Mouse (Mus musculus) frontal cortex, postnatal 10 days (tissue): ENCODE measurements around the gene Tgfbr2.

ENCODE experiments used
- DNase-seq, 2 experiments: peaks; one replicate each; pipeline ENCODE4 v3.0.0; 2022; ENCODE audit warnings: low spot score in 2 of 2, mixed read lengths in 1 of 2

Gene Tgfbr2

GRCm38 (mm10) chr9:116115875-116116274, 59.3 kb downstream of the Tgfbr2 start:
- no peak for DNase-seq

GRCm38 (mm10) chr9:116114339-116114738, 60.8 kb downstream of the Tgfbr2 start:
- DNase-seq = no peak

- DNase-seq = no peak
Observed at GRCm38 (mm10) chr9:116111149-116111970, 63.8 kb downstream of the Tgfbr2 start.

- no peak for DNase-seq
Observed at GRCm38 (mm10) chr9:116108729-116109128, 66.4 kb downstream of the Tgfbr2 start.

GRCm38 (mm10) chr9:116104770-116105169, 70.4 kb downstream of the Tgfbr2 start:
- no peak for DNase-seq

GRCm38 (mm10) chr9:116101842-116102241, 73.3 kb downstream of the Tgfbr2 start:
- DNase-seq = no peak

- DNase-seq = no peak
Observed at GRCm38 (mm10) chr9:116100015-116100414, 75.1 kb downstream of the Tgfbr2 start.

- DNase-seq = no peak
Observed at GRCm38 (mm10) chr9:116099596-116099993, 75.6 kb downstream of the Tgfbr2 start.

GRCm38 (mm10) chr9:116098724-116099595, 76.2 kb downstream of the Tgfbr2 start:
- peak in 1 of 2 experiments; percentile 61 for DNase-seq

- no peak for DNase-seq
Observed at GRCm38 (mm10) chr9:116091921-116092320, 83.2 kb downstream of the Tgfbr2 start.

- DNase-seq = no peak
Observed at GRCm38 (mm10) chr9:116091101-116091841, 83.9 kb downstream of the Tgfbr2 start.

GRCm38 (mm10) chr9:116090296-116090695, 84.9 kb downstream of the Tgfbr2 start:
- no peak for DNase-seq

- DNase-seq = no peak
Observed at GRCm38 (mm10) chr9:116088912-116089311, 86.2 kb downstream of the Tgfbr2 start.

GRCm38 (mm10) chr9:116087880-116088279, 87.3 kb downstream of the Tgfbr2 start:
- DNase-seq = peak; percentile 30 to 63

GRCm38 (mm10) chr9:116087263-116087662, 87.9 kb downstream of the Tgfbr2 start:
- DNase-seq = no peak

GRCm38 (mm10) chr9:116085999-116086398, 89.2 kb downstream of the Tgfbr2 start:
- no peak for DNase-seq

GRCm38 (mm10) chr9:116084324-116084931, 90.7 kb downstream of the Tgfbr2 start:
- DNase-seq = no peak

- DNase-seq = no peak
Observed at GRCm38 (mm10) chr9:116083726-116084323, 91.3 kb downstream of the Tgfbr2 start.

GRCm38 (mm10) chr9:116083300-116083699, 91.9 kb downstream of the Tgfbr2 start:
- no peak for DNase-seq

GRCm38 (mm10) chr9:116081781-116082180, 93.4 kb downstream of the Tgfbr2 start:
- DNase-seq = no peak

- no peak for DNase-seq
Observed at GRCm38 (mm10) chr9:116077419-116077818, 97.7 kb downstream of the Tgfbr2 start.
